Mouse (Mus musculus) limb, embryonic 13.5 days (tissue): ENCODE measurements around the gene Ncoa5. TPM values are rescaled to one million over a fixed set of nuclear protein-coding genes. Genes with fewer than 3 reads are reported as not detected.

ENCODE experiments used
- ATAC-seq: fragments of 200-750 bp; cut with Nextera tagmentation; 2 replicates; pipeline ENCODE4 v1.8.0; 2017; ENCODE audit warnings: low read depth, moderate number of reproducible peaks, moderate TSS enrichment; ENCODE audit not compliant: low FRiP score
- H3K27ac ChIP-seq: fragments of 300-500 bp; sonication (generic); 2 replicates; pipeline ENCODE4 v1.5.1; 2015; ENCODE audit warnings: inconsistent platforms, mild to moderate bottlenecking, moderate library complexity
- H3K27me3 ChIP-seq: fragments of 300-500 bp; sonication (generic); 2 replicates; pipeline ENCODE4 v1.6.1; 2015; ENCODE audit warnings: mild to moderate bottlenecking, inconsistent platforms
- H3K36me3 ChIP-seq: fragments of 300-500 bp; sonication (generic); 2 replicates; pipeline ENCODE4 v1.6.1; 2015; ENCODE audit warnings: inconsistent platforms, mild to moderate bottlenecking, moderate library complexity
- H3K4me1 ChIP-seq: fragments of 300-500 bp; sonication (generic); 2 replicates; pipeline ENCODE4 v1.6.1; 2015; ENCODE audit warnings: inconsistent platforms
- H3K4me2 ChIP-seq: fragments of 300-500 bp; sonication (generic); replicated peaks from 2 replicates; pipeline ENCODE4 v1.6.1; 2015; ENCODE audit warnings: inconsistent platforms, mild to moderate bottlenecking, moderate library complexity
- H3K4me3 ChIP-seq: fragments of 300-500 bp; sonication (generic); 2 replicates; pipeline ENCODE4 v1.5.1; 2015; ENCODE audit warnings: moderate library complexity, mild to moderate bottlenecking, inconsistent platforms
- H3K9ac ChIP-seq: fragments of 300-500 bp; sonication (generic); 2 replicates; pipeline ENCODE4 v1.6.1; 2015; ENCODE audit warnings: mild to moderate bottlenecking, inconsistent platforms
- H3K9me3 ChIP-seq: fragments of 300-500 bp; sonication (generic); 2 replicates; pipeline ENCODE4 v1.6.1; 2016; ENCODE audit warnings: inconsistent platforms
- WGBS: fragments of 180-500 bp; shearing (Covaris S2); methylation state at CpG from one replicate; pipeline ENCODE4 v1.1.7; 2015; 5-methylcytosine and 5-hydroxymethylcytosine counted together
- polyA plus RNA-seq: library from polyadenylated mRNA; unstranded; fragments of >200 nt; fragmentation: Nextera tagmentation; extraction: Ambion mirVana; gene quantifications from 2 replicates; pipeline ENCODE4 v1.2.1, GENCODE M21; 2015

The Ncoa5 gene
- polyA plus RNA-seq, 1 experiment from 2014 or later: 99.1 TPM

- H3K4me1 ChIP-seq: no peaks in the 10 kb centered on the region
- H3K9ac ChIP-seq: no peak overlapping the region
- no peak for ATAC-seq
- no peaks in the 10 kb centered on the region for H3K36me3 ChIP-seq
- no peaks in the 10 kb centered on the region for H3K9me3 ChIP-seq
- H3K27ac ChIP-seq: no peak overlapping the region
- H3K27me3 ChIP-seq: peaks cover 6% of the 10 kb centered on the region
- H3K4me3 ChIP-seq: no peak overlapping the region
- no peak overlapping the region for H3K4me2 ChIP-seq
- WGBS: 42% methylated on average over 7 of the region's 7 CpGs
These were observed 29.8 kb upstream of the Ncoa5 start for GRCm38 (mm10) chr2:165064489-165064888.

DNA sequence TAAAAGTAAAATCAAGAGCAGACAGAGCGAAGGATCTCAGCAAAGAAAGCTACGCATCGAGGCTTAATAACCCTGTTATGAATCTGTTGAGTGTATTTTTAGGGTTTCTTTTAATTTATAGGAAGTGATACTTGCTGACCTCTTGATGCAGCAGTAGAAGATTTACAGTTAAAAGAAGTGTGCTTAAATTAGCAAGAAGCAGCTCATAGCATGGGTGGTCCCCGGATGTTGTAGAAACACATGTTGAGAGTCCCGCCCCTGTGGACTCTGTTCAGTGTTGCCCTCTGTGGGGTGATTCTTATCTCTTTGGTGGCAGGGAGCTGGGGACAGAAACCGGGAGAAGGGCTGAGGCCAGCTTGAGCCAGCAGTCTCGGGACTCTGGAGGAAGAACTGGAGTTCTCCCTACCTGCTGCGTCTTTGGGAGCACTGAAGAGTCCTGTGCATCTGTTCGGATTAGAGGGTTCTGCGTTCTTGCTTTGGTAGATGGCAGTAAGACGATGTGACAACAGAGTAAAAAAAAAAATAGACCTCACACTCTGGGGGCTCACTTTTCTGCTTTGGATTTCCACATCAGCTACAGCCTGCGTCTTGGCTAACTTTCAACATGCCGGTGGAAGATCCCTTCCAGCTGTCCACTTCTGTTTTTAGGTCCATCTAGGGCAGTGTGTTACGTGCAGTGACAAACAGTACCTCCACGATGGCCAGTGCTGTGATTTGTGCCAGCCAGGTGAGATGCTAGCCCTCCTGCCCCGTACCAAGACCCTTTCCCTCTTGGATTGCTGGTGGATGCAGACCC lies 27.2 kb upstream of the Ncoa5 start:
- Histone ChIP-seq H3K36me3 (no peaks in the 10 kb centered on the region), H3K9me3 (no peaks in the 10 kb centered on the region), H3K27me3 (0 out of 2 replicates have a peak, but pooled peaks cover 4% of the 10 kb centered on the region), H3K4me3 (no peak overlapping the region), H3K9ac (no peak overlapping the region), H3K4me2 (no peak overlapping the region), H3K4me1 (no peaks in the 10 kb centered on the region), H3K27ac (no peak overlapping the region)
- no peak for ATAC-seq
- 75% methylated on average over 16 of the region's 16 CpGs for WGBS

- WGBS: 92% methylated on average over 4 of the region's 4 CpGs
- Histone ChIP-seq H3K9ac (no peak overlapping the region), H3K4me3 (no peak overlapping the region), H3K27ac (no peak overlapping the region), H3K4me1 (peaks cover 12% of the 10 kb centered on the region; the same call in 1 of the 2 replicates), H3K27me3 (peaks cover 9% of the 10 kb centered on the region), H3K4me2 (no peak overlapping the region), H3K36me3 (no peaks in the 10 kb centered on the region), H3K9me3 (no peaks in the 10 kb centered on the region)
- ATAC-seq: no peak
These were observed 25.3 kb upstream of the Ncoa5 start for GRCm38 (mm10) chr2:165059961-165060360.

GRCm38 (mm10) chr2:165056377-165057085 lies 21.9 kb upstream of the Ncoa5 start:
- Histone ChIP-seq H3K36me3 (no peaks in the 10 kb centered on the region), H3K9ac (no peak overlapping the region), H3K27ac (no peak overlapping the region), H3K27me3 (peaks cover 13% of the 10 kb centered on the region), H3K4me2 (peak overlapping the region; percentile 60), H3K4me3 (peak overlapping the region; percentile 32; the same call in 1 of the 2 replicates), H3K4me1 (peaks cover 12% of the 10 kb centered on the region; the same call in 1 of the 2 replicates), H3K9me3 (0 out of 2 replicates have a peak, but pooled peaks cover 4% of the 10 kb centered on the region)
- WGBS: 75% methylated on average over 14 of the region's 14 CpGs
- ATAC-seq: no peak

DNA sequence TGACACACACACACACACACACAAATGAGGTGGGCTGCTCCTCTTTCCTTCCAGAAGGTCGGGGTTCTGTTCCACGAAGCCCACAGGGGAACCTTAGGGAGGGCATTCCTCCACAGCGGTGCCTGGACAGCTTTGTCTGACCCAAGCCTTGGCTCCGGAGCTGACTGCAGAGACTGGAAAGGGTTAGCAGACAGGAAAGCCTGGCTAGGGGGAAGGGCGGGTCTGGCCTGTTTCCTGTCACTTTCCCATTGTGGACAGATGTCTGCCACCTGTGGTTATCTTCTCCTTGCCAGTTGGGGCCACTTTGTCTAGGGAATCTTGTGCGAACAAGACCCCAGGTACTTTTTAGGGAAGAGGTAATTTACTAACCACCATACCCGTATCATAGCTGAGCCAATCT lies 21.2 kb upstream of the Ncoa5 start:
- 2% methylated on average over 7 of the region's 7 CpGs for WGBS
- Histone ChIP-seq H3K36me3 (no peaks in the 10 kb centered on the region), H3K4me3 (peak overlapping the region; percentile 32), H3K9me3 (0 out of 2 replicates have a peak, but pooled peaks cover 4% of the 10 kb centered on the region), H3K4me2 (peak overlapping the region; percentile 60), H3K4me1 (peaks cover 12% of the 10 kb centered on the region; the same call in 1 of the 2 replicates), H3K27ac (no peak overlapping the region), H3K27me3 (peaks cover 13% of the 10 kb centered on the region), H3K9ac (peak overlapping the region; percentile 8; the same call in 1 of the 2 replicates)
- no peak for ATAC-seq

DNA sequence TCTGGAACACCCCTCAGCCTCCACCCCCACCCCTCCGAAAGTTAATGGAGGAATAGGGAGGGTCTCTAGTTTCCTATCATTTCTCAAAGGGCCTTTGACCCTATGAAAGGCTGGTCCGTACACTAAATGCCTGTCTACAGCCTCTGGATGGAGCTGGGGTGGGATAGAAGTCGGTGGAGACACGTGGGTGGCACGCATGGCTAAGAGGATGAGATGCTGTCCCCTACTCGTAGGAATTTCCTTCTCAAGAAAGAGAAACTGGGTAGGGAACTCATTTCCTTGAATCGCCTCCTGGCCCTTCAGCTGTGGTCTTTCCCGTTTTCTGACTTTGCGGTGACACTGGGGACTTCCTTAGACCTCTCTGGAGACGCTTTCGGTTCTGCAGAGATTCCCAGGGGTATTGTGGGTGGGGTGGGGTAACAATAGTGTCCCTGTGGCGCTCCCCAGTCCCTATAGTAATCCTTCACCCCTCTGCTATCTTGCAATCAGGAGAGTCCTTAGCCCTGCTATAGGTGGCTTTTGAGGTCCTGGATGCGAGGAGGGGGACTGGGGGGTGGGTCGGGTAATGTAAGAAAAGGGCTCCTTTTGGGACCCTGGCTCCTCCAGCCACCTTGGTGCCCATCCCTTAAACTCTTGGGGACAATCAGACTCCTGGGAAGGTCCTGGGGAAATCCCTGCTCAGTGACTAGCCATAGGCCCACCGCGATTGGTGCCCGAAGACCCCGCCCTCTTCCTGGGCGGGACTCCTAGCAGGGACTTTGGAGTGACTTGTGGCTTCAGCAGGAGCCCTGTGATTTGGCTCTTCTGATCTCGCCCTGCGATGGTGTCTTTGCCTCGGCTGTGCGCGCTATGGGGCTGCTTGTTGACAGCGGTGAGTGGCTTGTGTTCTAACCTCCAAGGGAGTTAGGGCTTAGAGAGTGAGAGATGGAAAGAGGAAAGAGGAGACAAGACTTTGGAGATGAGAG lies 20.5 kb upstream of the Ncoa5 start, which contains the start of gene Cd40:
Gene Cd40 (plus strand): TSS at position 740 of the 965 bp plus-strand sequence.
- no peak within 1 kb of the TSS for H3K27ac ChIP-seq
- H3K9ac ChIP-seq: peak within 1 kb of the TSS; percentile 8; the same call in 1 of the 2 replicates
- peaks cover 12% of the 10 kb centered on the region; the same call in 1 of the 2 replicates for H3K4me1 ChIP-seq
- no peaks in the 10 kb centered on the region for H3K36me3 ChIP-seq
- H3K4me3 ChIP-seq: peak within 1 kb of the TSS; percentile 32
- no peak for ATAC-seq
- 0 out of 2 replicates have a peak, but pooled peaks cover 4% of the 10 kb centered on the region for H3K9me3 ChIP-seq
- 17% methylated on average over 25 of the region's 25 CpGs for WGBS
- peaks cover 13% of the 10 kb centered on the region for H3K27me3 ChIP-seq
- peak within 1 kb of the TSS; percentile 60 for H3K4me2 ChIP-seq

DNA sequence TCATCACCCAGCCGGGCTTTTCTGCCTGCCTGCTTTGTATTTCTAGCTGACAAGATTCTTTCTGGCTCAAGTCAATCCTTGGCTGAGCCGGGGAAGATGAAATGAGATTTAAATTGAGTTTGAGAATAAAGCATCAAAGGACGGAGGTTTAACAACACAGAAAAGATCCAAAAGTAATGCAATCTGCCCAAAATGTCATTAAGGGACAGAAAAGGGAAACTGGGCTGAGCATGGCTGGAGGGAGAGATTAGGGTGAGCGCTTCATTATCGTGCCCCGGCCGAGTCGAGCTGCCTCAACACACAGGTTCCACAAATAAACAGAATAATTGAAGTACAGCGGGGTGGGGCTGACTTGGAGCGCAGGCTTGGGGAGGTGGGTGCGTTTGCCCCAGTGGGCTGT lies 16.9 kb upstream of the Ncoa5 start:
- Histone ChIP-seq H3K4me2 (no peak overlapping the region), H3K27me3 (peaks cover 13% of the 10 kb centered on the region), H3K9ac (no peak overlapping the region), H3K4me3 (no peak overlapping the region), H3K9me3 (0 out of 2 replicates have a peak, but pooled peaks cover 4% of the 10 kb centered on the region), H3K4me1 (peaks cover 12% of the 10 kb centered on the region; the same call in 1 of the 2 replicates), H3K27ac (no peak overlapping the region), H3K36me3 (no peaks in the 10 kb centered on the region)
- no peak for ATAC-seq
- 46% methylated on average over 11 of the region's 11 CpGs for WGBS

DNA sequence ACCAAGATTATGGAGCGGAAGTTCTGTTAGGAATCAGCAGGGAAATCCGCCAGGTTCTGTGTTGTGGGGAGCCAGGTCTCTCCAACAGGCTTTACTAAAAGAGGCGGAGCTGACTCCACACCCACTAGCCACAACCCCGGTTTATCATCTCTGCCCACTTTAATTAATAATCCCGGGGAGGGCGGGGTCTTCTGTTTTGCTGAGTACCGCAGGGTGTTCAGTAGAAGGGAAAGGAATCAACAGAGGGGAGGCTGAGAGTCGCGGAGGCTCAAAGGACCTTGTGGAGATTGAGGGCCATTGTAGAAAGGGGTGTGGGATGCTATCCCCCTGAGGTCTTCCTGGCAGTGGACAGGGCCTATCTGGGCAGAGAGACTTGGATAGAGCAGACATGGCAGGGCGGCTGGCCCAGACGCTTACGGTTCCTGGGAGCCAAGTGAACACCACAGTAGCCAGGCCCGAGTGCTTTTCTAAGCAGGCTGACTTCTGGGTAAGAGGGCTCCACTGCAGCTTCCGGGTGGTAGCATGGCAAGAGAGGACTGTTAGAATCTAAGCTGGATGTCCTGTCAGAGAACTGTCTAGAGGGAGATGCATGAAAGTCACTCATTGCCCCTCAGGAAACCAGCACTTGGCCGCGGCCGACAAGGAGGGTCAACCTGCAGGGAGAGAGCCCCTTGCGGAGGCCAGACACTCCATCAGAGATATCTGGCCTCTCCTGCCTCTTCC lies 16.3 kb upstream of the Ncoa5 start:
- WGBS: 81% methylated on average over 18 of the region's 18 CpGs
- ATAC-seq: no peak

DNA sequence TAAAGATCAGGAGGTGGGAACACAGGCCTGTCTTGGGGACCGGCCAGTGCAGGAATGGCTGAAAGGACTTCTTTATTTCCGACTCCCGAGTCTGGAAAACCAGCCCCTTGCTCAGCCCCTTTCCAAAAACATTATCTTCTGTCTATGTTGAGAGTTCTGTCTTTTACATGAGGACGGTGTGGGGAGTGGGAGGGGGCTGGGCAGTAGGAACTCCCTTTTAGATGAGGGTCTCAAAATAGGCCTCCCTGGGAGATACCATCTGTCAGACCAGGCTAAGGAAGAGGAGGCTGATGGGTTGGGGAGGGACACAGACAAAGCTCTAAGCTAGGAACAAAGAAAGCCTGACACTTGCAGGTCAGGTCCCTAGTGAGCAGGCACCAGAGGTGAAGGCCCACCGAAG lies 14.4 kb upstream of the Ncoa5 start:
- H3K9ac ChIP-seq: no peak overlapping the region
- no peak for ATAC-seq
- WGBS: 67% methylated on average over 5 of the region's 5 CpGs
- no peak overlapping the region for H3K4me3 ChIP-seq
- no peaks in the 10 kb centered on the region for H3K4me1 ChIP-seq
- H3K9me3 ChIP-seq: 0 out of 2 replicates have a peak, but pooled peaks cover 3% of the 10 kb centered on the region
- H3K27ac ChIP-seq: no peak overlapping the region
- H3K4me2 ChIP-seq: no peak overlapping the region
- no peaks in the 10 kb centered on the region for H3K36me3 ChIP-seq
- peaks cover 10% of the 10 kb centered on the region; the same call in 1 of the 2 replicates for H3K27me3 ChIP-seq

More for the DNA sequence above, 16.3 kb upstream of the Ncoa5 start:
- peaks cover 9% of the 10 kb centered on the region; the same call in 1 of the 2 replicates for H3K4me1 ChIP-seq
- H3K36me3 ChIP-seq: no peaks in the 10 kb centered on the region
- H3K9me3 ChIP-seq: 0 out of 2 replicates have a peak, but pooled peaks cover 4% of the 10 kb centered on the region
- H3K27me3 ChIP-seq: peaks cover 11% of the 10 kb centered on the region
- no peak overlapping the region for H3K4me3 ChIP-seq
- H3K9ac ChIP-seq: no peak overlapping the region
- no peak overlapping the region for H3K4me2 ChIP-seq
- H3K27ac ChIP-seq: no peak overlapping the region

DNA sequence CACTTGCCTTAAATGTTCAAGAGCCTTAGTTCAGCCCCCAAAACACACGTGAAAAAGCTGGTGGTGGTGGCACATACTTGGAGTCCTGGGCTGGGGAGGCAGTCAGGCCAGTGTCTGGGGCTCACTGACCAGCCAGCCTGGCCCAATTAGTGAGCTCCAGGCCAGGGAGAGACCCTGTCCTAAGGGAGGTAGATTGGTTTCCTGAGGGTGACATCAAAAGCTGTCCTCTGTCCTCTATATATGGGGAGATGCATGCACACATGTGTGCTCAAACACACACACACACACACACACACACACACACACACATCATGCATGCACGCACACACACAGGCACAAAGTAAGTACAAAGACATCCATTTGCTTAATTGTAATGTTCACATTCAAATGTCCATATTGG lies 9.1 kb upstream of the Ncoa5 start:
- Histone ChIP-seq H3K9ac (no peak overlapping the region), H3K36me3 (no peaks in the 10 kb centered on the region), H3K9me3 (no peaks in the 10 kb centered on the region), H3K4me2 (no peak overlapping the region), H3K27me3 (0 out of 2 replicates have a peak, but pooled peaks cover 14% of the 10 kb centered on the region), H3K4me3 (no peak overlapping the region), H3K27ac (no peak overlapping the region), H3K4me1 (no peaks in the 10 kb centered on the region)
- WGBS: 62% methylated on average over 2 of the region's 2 CpGs
- ATAC-seq: no peak
